Mouse (Mus musculus): ENCODE measurements at regions not wholly inside any gene's neighbourhood (a gene's known extent, or its start where the extent isn't known, plus 50 kb on each side); places are given as distances from the start of the nearest gene placed in this dataset.

GRCm38 (mm10) chr3:70313119-70313868, 305.9 kb downstream of the Otol1 start:
- TF ChIP-seq CTCF (IDR thresholded peaks at IDR 0.05) (no peak), EP300 (IDR thresholded peaks at IDR 0.05) (no peak)

All from lung, postnatal 0 days (tissue).